Mouse (Mus musculus) kidney, adult 2 months (tissue): ENCODE results near the gene Ttc9b. TPM values are rescaled to one million over a fixed set of nuclear protein-coding genes. Genes with fewer than 3 reads are reported as not detected.

Source experiments
- DNase-seq: peaks from one replicate; pipeline ENCODE4 v3.0.0; 2021
- H3K27ac ChIP-seq: fragments of 200-500 bp; 2 replicates; pipeline ENCODE4 v1.5.1; 2012; ENCODE audit warnings: low read depth, low read length, control low read depth, inconsistent platforms; ENCODE audit not compliant: insufficient read depth
- H3K27me3 ChIP-seq: fragments of 200-500 bp; replicated peaks from 2 replicates; pipeline ENCODE4 v1.6.1; 2012; ENCODE audit warnings: mild to moderate bottlenecking, moderate library complexity, low read length, inconsistent platforms; ENCODE audit not compliant: control insufficient read depth, insufficient read depth
- H3K36me3 ChIP-seq: fragments of 200-500 bp; 2 replicates; pipeline ENCODE4 v1.6.1; 2012; ENCODE audit warnings: mild to moderate bottlenecking, moderate library complexity, low read length, inconsistent platforms; ENCODE audit not compliant: control insufficient read depth, insufficient read depth
- H3K4me1 ChIP-seq: fragments of 200-500 bp; 2 replicates; pipeline ENCODE4 v1.6.1; 2011; ENCODE audit warnings: low read length; ENCODE audit not compliant: control insufficient read depth, insufficient read depth
- H3K4me3 ChIP-seq: fragments of 200-500 bp; 2 replicates; pipeline ENCODE4 v1.5.1; 2011; ENCODE audit warnings: mild to moderate bottlenecking, low read depth, low read length, control low read depth; ENCODE audit not compliant: insufficient read depth
- CTCF ChIP-seq: fragments of 200-500 bp; conservative IDR thresholded peaks from 2 replicates; pipeline ENCODE4 v1.5.1; 2011; ENCODE audit warnings: low read depth, mild to moderate bottlenecking, control low read depth, low read length, moderate library complexity, mixed read lengths; ENCODE audit not compliant: insufficient read depth, insufficient read length
- POLR2A ChIP-seq: fragments of 200-500 bp; IDR thresholded peaks from one replicate; pipeline ENCODE4 v1.6.1; 2011; ENCODE audit warnings: low read depth, low read length, control low read depth
- WGBS: fragments of 180-500 bp; shearing (Covaris S2); methylation state at CpG from one replicate; pipeline ENCODE4 v1.1.7; 2018; 5-methylcytosine and 5-hydroxymethylcytosine counted together
- polyA plus RNA-seq: library from polyadenylated mRNA; depleted of rRNA; stranded (reverse); fragments of >200 nt; gene quantifications from 2 replicates; pipeline ENCODE4 v1.2.3, GENCODE M21; 2012; rRNA removed

The Ttc9b gene
- polyA plus RNA-seq, 1 experiment, result not detected

GRCm38 (mm10) chr7:27688815-27689612 lies 35.3 kb downstream of the Ttc9b start, which contains the start of gene Zfp607b:
Zfp607b (plus strand) TSS chr7:27689340.
- Histone ChIP-seq H3K27me3 (no peaks in the 10 kb centered on the region), H3K36me3 (no peaks in the 10 kb centered on the region), H3K4me3 (peak within 1 kb of the TSS; percentile 55), H3K27ac (peak within 1 kb of the TSS; percentile 18; the same call in 1 of the 2 replicates), H3K4me1 (peaks cover 5% of the 10 kb centered on the region; the same call in 1 of the 2 replicates)
- peak; percentile 98 for DNase-seq
- TF ChIP-seq CTCF, result no peak
- peak; percentile 37 for TF ChIP-seq POLR2A
- WGBS, result under 1% methylated on average over 19 of the region's 19 CpGs

DNA sequence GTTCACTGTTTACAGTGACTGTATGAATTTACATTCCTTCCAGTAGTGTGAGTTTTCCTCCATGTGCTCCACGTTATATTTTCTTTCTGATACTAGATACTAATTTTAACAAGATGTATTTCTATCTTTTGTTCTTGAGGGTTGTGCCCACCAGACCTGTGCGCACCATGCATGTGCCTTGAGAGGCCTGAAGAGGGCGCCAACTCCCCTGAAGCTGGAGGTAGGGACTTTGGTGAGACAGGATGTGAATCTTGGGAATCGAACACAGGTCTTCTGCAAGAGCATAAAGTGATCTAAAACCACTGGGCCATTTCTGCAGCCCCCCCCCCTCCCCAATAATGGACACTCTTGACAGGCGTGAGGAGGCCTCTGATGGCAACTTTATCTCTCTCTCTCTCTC lies 37.4 kb downstream of the Ttc9b start:
- Histone ChIP-seq H3K27me3 (no peaks in the 10 kb centered on the region), H3K27ac (no peak overlapping the region), H3K4me1 (peaks cover 5% of the 10 kb centered on the region; the same call in 1 of the 2 replicates), H3K4me3 (no peak overlapping the region), H3K36me3 (no peaks in the 10 kb centered on the region)
- TF ChIP-seq POLR2A (no peak), CTCF (peak; percentile 72)
- 43% methylated on average over 5 of the region's 5 CpGs for WGBS
- DNase-seq, result peak; percentile 27

GRCm38 (mm10) chr7:27696711-27697110 lies 43.0 kb downstream of the Ttc9b start:
- no peak for TF ChIP-seq CTCF
- TF ChIP-seq POLR2A, result no peak
- H3K27ac ChIP-seq, result no peak overlapping the region
- no peaks in the 10 kb centered on the region for H3K4me1 ChIP-seq
- H3K4me3 ChIP-seq, result no peak overlapping the region
- H3K36me3 ChIP-seq, result no peaks in the 10 kb centered on the region
- no peak for DNase-seq
- H3K27me3 ChIP-seq, result no peaks in the 10 kb centered on the region
- 70% methylated on average over 3 of the region's 3 CpGs for WGBS

Other genes starting within 250 kb of the Ttc9b start
- 0.09 and 0.12 TPM in 2 replicates for gene Sptbn4, start 206.2 kb upstream of the Ttc9b start, polyA plus RNA-seq
- 47.1 and 47.8 TPM in 2 replicates for gene Blvrb, start 205.9 kb upstream of the Ttc9b start, polyA plus RNA-seq
- gene Sertad3, start 180.1 kb upstream of the Ttc9b start, polyA plus RNA-seq, result 9.0 and 12.8 TPM in 2 replicates
- 19.4 and 23.7 TPM in 2 replicates for gene Sertad1, start 167.0 kb upstream of the Ttc9b start, polyA plus RNA-seq
- 1.2 and 1.5 TPM in 2 replicates for gene Prx, start 154.6 kb upstream of the Ttc9b start, polyA plus RNA-seq
- 0.48 and 0.61 TPM in 2 replicates for gene Hipk4, start 130.6 kb upstream of the Ttc9b start, polyA plus RNA-seq
- gene Pld3, start 100.7 kb upstream of the Ttc9b start, polyA plus RNA-seq, result 142 and 163 TPM in 2 replicates
- gene 2310022A10Rik, start 100.7 kb upstream of the Ttc9b start, polyA plus RNA-seq, result 16.9 and 19.3 TPM in 2 replicates
- 83.9 and 89.2 TPM in 2 replicates for gene Akt2, start 62.4 kb upstream of the Ttc9b start, polyA plus RNA-seq
- gene Map3k10, start 20.7 kb downstream of the Ttc9b start, polyA plus RNA-seq, result 24.6 and 26.8 TPM in 2 replicates
- 0.27 and 1.1 TPM in 2 replicates for gene Zfp607b, start 35.4 kb downstream of the Ttc9b start, polyA plus RNA-seq
- gene Zfp60, start 77.5 kb downstream of the Ttc9b start, polyA plus RNA-seq, result 1.7 and 2.4 TPM in 2 replicates
- gene Zfp626, start 153.3 kb downstream of the Ttc9b start, polyA plus RNA-seq, result 0.62 and 0.88 TPM in 2 replicates
- 0.67 and 0.86 TPM in 2 replicates for gene Zfp59, start 184.7 kb downstream of the Ttc9b start, polyA plus RNA-seq
- gene Zfp607a, start 203.6 kb downstream of the Ttc9b start, polyA plus RNA-seq, result 0.45 and 0.81 TPM in 2 replicates